In genomic region chr2:113363707-113364620, GRCm38 (mm10) we compare ENCODE assay signal across 11 mouse cellular contexts. TPM values are rescaled to one million over a fixed set of nuclear protein-coding genes. Genes with fewer than 3 reads are reported as not detected.
DNase-seq lines count a peak whose midpoint lies in the region; ATAC-seq and TF ChIP-seq lines count a peak whose summit lies in the region.
"Had no signal": no experiment of that assay in that cellular context is flagged by ENCODE, and none has a peak within 500 bp of the region (broad histone marks: within the 10 kb centered on the region; RNA-seq: fewer than 3 reads in every experiment).

No protein-coding gene starts in this region.

- no peak for TF ChIP-seq CTCF in intestine, postnatal 0 days (IDR thresholded peaks at IDR 0.05; ENCODE audit: low read depth)

- 41% methylated on average over 16 of the region's 16 CpGs for WGBS in heart, embryonic 10.5 days
- 50% methylated on average over 16 of the region's 16 CpGs for WGBS in forebrain, embryonic 12.5 days
- WGBS in intestine, postnatal 0 days = 41% methylated on average over 16 of the region's 16 CpGs

- no peaks in the 10 kb centered on the region for H3K9me3 ChIP-seq in heart, embryonic 10.5 days
- H3K9me3 ChIP-seq in forebrain, embryonic 12.5 days = no peaks in the 10 kb centered on the region
- H3K9me3 ChIP-seq in intestine, postnatal 0 days (ENCODE audit: control insufficient read depth) = no peaks in the 10 kb centered on the region

- H3K9ac ChIP-seq in forebrain, embryonic 12.5 days = no peak overlapping the region
- no peak overlapping the region for H3K9ac ChIP-seq in intestine, postnatal 0 days (ENCODE audit: low read depth, low read length)

- H3K27me3 ChIP-seq in heart, embryonic 10.5 days (ENCODE audit: insufficient read depth, poor library complexity, severe bottlenecking) = peaks cover 4% of the 10 kb centered on the region; the same call in 1 of the 2 replicates
- H3K27me3 ChIP-seq in forebrain, embryonic 12.5 days = no peaks in the 10 kb centered on the region
- no peaks in the 10 kb centered on the region for H3K27me3 ChIP-seq in intestine, postnatal 0 days (replicated peaks; ENCODE audit: control insufficient read depth, insufficient read depth, low read length)
- H3K27me3 ChIP-seq: megakaryocyte, embryonic 14.5 days had no signal

- peak; percentile 46; the same call in 1 of the 2 replicates for ATAC-seq in forebrain, embryonic 12.5 days (ENCODE audit: low FRiP score)
- ATAC-seq in intestine, postnatal 0 days = no peak
- no peak for ATAC-seq in CD4-positive, CD25-positive, alpha-beta regulatory T cell, adult 4 months

- peak overlapping the region; percentile 0; the same call in 1 of the 2 replicates for H3K4me2 ChIP-seq in forebrain, embryonic 12.5 days
- H3K4me2 ChIP-seq in intestine, postnatal 0 days (replicated peaks; ENCODE audit: low read depth) = 0 out of 2 replicates have a peak overlapping the region, but pooled peaks have one; percentile 30

- H3K4me1 ChIP-seq in heart, embryonic 10.5 days = peaks cover 13% of the 10 kb centered on the region
- peaks cover 10% of the 10 kb centered on the region; the same call in 1 of the 2 replicates for H3K4me1 ChIP-seq in forebrain, embryonic 12.5 days
- no peaks in the 10 kb centered on the region for H3K4me1 ChIP-seq in intestine, postnatal 0 days (replicated peaks; ENCODE audit: control insufficient read depth, insufficient read depth, low read length)
- H3K4me1 ChIP-seq: megakaryocyte, embryonic 14.5 days had no signal

- peak overlapping the region; percentile 25; the same call in 1 of the 2 replicates for H3K4me3 ChIP-seq in heart, embryonic 10.5 days
- no peak overlapping the region for H3K4me3 ChIP-seq in forebrain, embryonic 12.5 days (replicated peaks)
- no peak overlapping the region for H3K4me3 ChIP-seq in intestine, postnatal 0 days (ENCODE audit: low read depth, low read length)
- H3K4me3 ChIP-seq: megakaryocyte, embryonic 14.5 days had no signal

- H3K27ac ChIP-seq in heart, embryonic 10.5 days = 0 out of 2 replicates have a peak overlapping the region, but pooled peaks have one; percentile 9
- no peak overlapping the region for H3K27ac ChIP-seq in forebrain, embryonic 12.5 days
- no peak overlapping the region for H3K27ac ChIP-seq in intestine, postnatal 0 days (ENCODE audit: low read depth, low read length)

- no peaks in the 10 kb centered on the region for H3K36me3 ChIP-seq in heart, embryonic 10.5 days
- H3K36me3 ChIP-seq in forebrain, embryonic 12.5 days (replicated peaks) = no peaks in the 10 kb centered on the region
- no peaks in the 10 kb centered on the region for H3K36me3 ChIP-seq in intestine, postnatal 0 days (ENCODE audit: control insufficient read depth, insufficient read depth)

- intact Hi-C loops in heart, postnatal 25 days (cut with DNase I) = no loop called here

- DNase-seq in heart, embryonic 10.5 days (ENCODE audit: low spot score) = no peak
- DNase-seq in heart, postnatal 25 days (ENCODE audit: low spot score) = no peak
- DNase-seq in NIH3T3 (ENCODE audit: low read depth) = peak; percentile 7
- no peak for DNase-seq in spleen, adult 18-20 months
- no peak for DNase-seq in spleen, adult 12 weeks (ENCODE audit: low spot score)
- DNase-seq: kidney, postnatal 14 days; thymus, adult 2 months had no signal

RNA-seq across cellular contexts. Expression of gene Fmn1, which starts 36.4 kb away (rescaled TPM):
- polyA plus RNA-seq in heart, embryonic 10.5 days (2016; fragmentation: Nextera tagmentation; extraction: Ambion mirVana) = 1.8 and 2.3 TPM in 2 replicates
- total RNA-seq in heart, postnatal 25 days (2021) = 10 to 100 TPM; 28.6 to 30.4 TPM
- polyA plus RNA-seq in forebrain, embryonic 12.5 days (2016; fragmentation: Nextera tagmentation; extraction: Ambion mirVana) = 0.51 and 0.64 TPM in 2 replicates
- 7.3 and 9.0 TPM in 2 replicates for polyA plus RNA-seq in intestine, postnatal 0 days (2015; fragmentation: Nextera tagmentation; extraction: Ambion mirVana)
- polyA plus RNA-seq in CD4-positive, CD25-positive, alpha-beta regulatory T cell, adult 4 months (2017; shearing (Covaris generic)) = 1 to 10 TPM in 1 of 2 experiments, under 1 TPM in 1; 0.13 to 1.1 TPM
